Mouse (Mus musculus) cerebellum, adult 18-20 months (tissue): ENCODE measurements at regions not wholly inside any gene's neighbourhood (a gene's known extent, or its start where the extent isn't known, plus 50 kb on each side); places are given as distances from the start of the nearest gene placed in this dataset.

ENCODE experiments used
- DNase-seq, 2 experiments: peaks; one replicate each; pipeline ENCODE4 v3.0.0; 2021

DNA sequence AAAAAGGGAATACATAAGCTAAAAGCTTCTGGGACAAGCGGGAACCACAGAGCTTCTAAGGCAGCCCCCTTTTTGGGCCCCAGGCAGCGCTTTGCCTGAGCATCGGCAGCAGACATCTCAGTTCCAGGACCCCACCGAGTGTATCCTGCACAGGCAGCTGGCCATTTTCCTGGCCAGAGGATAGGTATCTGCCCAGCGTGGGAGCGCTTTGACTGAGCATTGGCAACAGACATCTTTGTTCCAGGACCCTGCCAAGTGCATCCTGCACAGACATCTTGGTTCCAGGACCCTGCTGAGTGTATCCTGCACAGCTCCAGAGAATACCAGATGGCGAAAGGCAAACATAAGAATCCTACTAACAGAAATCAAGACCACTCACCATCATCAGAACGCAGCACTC lies 83.8 kb downstream of the Cypt2 start:
- peak; percentile 73 to 83 for DNase-seq
